26 mouse cellular contexts compared by ENCODE assay signal in the genomic region with DNA sequence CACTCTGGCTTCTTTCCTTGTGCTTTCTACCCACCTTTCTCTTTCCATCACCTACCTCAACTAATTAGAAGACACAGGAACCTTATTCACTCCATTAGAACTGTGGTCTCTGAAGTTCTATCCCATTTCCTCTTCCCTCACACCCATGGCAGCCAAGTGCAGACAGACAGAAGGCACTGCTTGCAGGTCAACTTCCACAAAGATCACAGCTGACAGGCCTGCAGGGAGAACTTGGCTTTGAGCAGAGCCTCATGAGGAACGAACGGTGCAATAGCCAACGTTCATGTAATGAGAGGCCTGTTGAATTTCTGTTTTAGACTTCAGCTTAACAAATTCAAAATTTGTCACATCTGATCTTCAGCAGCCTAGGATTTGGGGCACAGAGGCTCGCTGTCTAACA.
DNase-seq lines count a peak whose midpoint lies in the region; ATAC-seq and TF ChIP-seq lines count a peak whose summit lies in the region.
"Had no signal": no experiment of that assay in that cellular context is flagged by ENCODE, and none has a peak within 500 bp of the region (broad histone marks: within the 10 kb centered on the region; RNA-seq: fewer than 3 reads in every experiment).

No protein-coding gene starts in this region.

- TF ChIP-seq POLR2A in bone marrow macrophage, adult 2 months (IDR thresholded peaks at IDR 0.05; ENCODE audit: borderline replicate concordance, low read depth, low read length), result no peak
- TF ChIP-seq POLR2A in cerebellum, adult 2 months (IDR thresholded peaks at IDR 0.05; ENCODE audit: borderline replicate concordance, insufficient read depth, low read length), result no peak

- no peaks in the 10 kb centered on the region for H3K9me3 ChIP-seq in embryonic facial prominence, embryonic 15.5 days (replicated peaks)
- no peaks in the 10 kb centered on the region for H3K9me3 ChIP-seq in embryonic facial prominence, embryonic 10.5 days
- no peaks in the 10 kb centered on the region for H3K9me3 ChIP-seq in kidney, embryonic 16.5 days (ENCODE audit: low read length)
- H3K9me3 ChIP-seq in forebrain, postnatal 0 days (ENCODE audit: low read length), result no peaks in the 10 kb centered on the region
- H3K9me3 ChIP-seq: embryonic facial prominence, embryonic 13.5 days; heart, embryonic 13.5 days; limb, embryonic 12.5 days; midbrain, embryonic 13.5 days; neural tube, embryonic 13.5 days had no signal

- DNase-seq in embryonic facial prominence, embryonic 10.5 days (ENCODE audit: low spot score), result no peak
- DNase-seq in kidney, postnatal 10 days, result no peak
- DNase-seq in cerebellum, adult 2 months, result no peak
- DNase-seq in forebrain, postnatal 0 days, result no peak
- DNase-seq: adrenal gland, postnatal 25 days; cerebellum, adult 11 months; cerebellum, adult 9-11 months; embryo, embryonic 11 days; heart, postnatal 10 days; lung, adult 18-20 months; lung, postnatal 4 days had no signal

- WGBS in embryonic facial prominence, embryonic 15.5 days, result 74% methylated on average over 4 of the region's 4 CpGs
- 90% methylated on average over 4 of the region's 4 CpGs for WGBS in embryonic facial prominence, embryonic 10.5 days
- 85% methylated on average over 4 of the region's 4 CpGs for WGBS in kidney, embryonic 16.5 days
- 47% methylated on average over 4 of the region's 4 CpGs for WGBS in cerebellum, adult 2 months
- WGBS in forebrain, postnatal 0 days, result 78% methylated on average over 4 of the region's 4 CpGs

- 0 out of 2 replicates have a peak overlapping the region, but pooled peaks have one; percentile 11 for H3K27ac ChIP-seq in embryonic facial prominence, embryonic 15.5 days (replicated peaks)
- no peak overlapping the region for H3K27ac ChIP-seq in embryonic facial prominence, embryonic 10.5 days (replicated peaks)
- H3K27ac ChIP-seq in kidney, embryonic 16.5 days (ENCODE audit: low read length), result peak overlapping the region; percentile 59; the same call in 1 of the 2 replicates
- 0 out of 2 replicates have a peak overlapping the region, but pooled peaks have one; percentile 13 for H3K27ac ChIP-seq in bone marrow macrophage, adult 2 months (ENCODE audit: insufficient read depth, low read depth, low read length)
- no peak overlapping the region for H3K27ac ChIP-seq in cerebellum, adult 2 months (ENCODE audit: insufficient read depth, low read length)
- no peak overlapping the region for H3K27ac ChIP-seq in forebrain, postnatal 0 days (ENCODE audit: low read depth, low read length)
- H3K27ac ChIP-seq: embryonic facial prominence, embryonic 13.5 days; heart, embryonic 13.5 days; hindbrain, embryonic 14.5 days; limb, embryonic 12.5 days; midbrain, embryonic 13.5 days; neural tube, embryonic 13.5 days had no signal

- no peak overlapping the region for H3K4me3 ChIP-seq in embryonic facial prominence, embryonic 15.5 days (replicated peaks)
- H3K4me3 ChIP-seq in embryonic facial prominence, embryonic 10.5 days, result no peak overlapping the region
- no peak overlapping the region for H3K4me3 ChIP-seq in kidney, embryonic 16.5 days (ENCODE audit: low read length)
- H3K4me3 ChIP-seq in bone marrow macrophage, adult 2 months (ENCODE audit: insufficient read depth, low read length), result no peak overlapping the region
- no peak overlapping the region for H3K4me3 ChIP-seq in cerebellum, adult 2 months (replicated peaks; ENCODE audit: insufficient read depth, low read depth, low read length)
- no peak overlapping the region for H3K4me3 ChIP-seq in forebrain, postnatal 0 days (ENCODE audit: low read depth, low read length)
- H3K4me3 ChIP-seq: embryonic facial prominence, embryonic 13.5 days; erythroblast, embryonic 14.5 days; heart, embryonic 13.5 days; limb, embryonic 12.5 days; midbrain, embryonic 13.5 days; neural tube, embryonic 13.5 days had no signal

- no peaks in the 10 kb centered on the region for H3K27me3 ChIP-seq in embryonic facial prominence, embryonic 15.5 days
- H3K27me3 ChIP-seq in embryonic facial prominence, embryonic 10.5 days (replicated peaks; ENCODE audit: low read depth, poor library complexity, severe bottlenecking), result no peaks in the 10 kb centered on the region
- no peaks in the 10 kb centered on the region for H3K27me3 ChIP-seq in kidney, embryonic 16.5 days (ENCODE audit: insufficient read depth, low read length)
- no peaks in the 10 kb centered on the region for H3K27me3 ChIP-seq in cerebellum, adult 2 months (ENCODE audit: control insufficient read depth, insufficient read depth, low read length)
- H3K27me3 ChIP-seq in forebrain, postnatal 0 days (ENCODE audit: insufficient read depth, low read length), result no peaks in the 10 kb centered on the region
- H3K27me3 ChIP-seq: embryonic facial prominence, embryonic 13.5 days; heart, embryonic 13.5 days; midbrain, embryonic 13.5 days; neural tube, embryonic 13.5 days; Patski had no signal

- no peak overlapping the region for H3K4me2 ChIP-seq in embryonic facial prominence, embryonic 15.5 days (replicated peaks)
- no peak overlapping the region for H3K4me2 ChIP-seq in kidney, embryonic 16.5 days (replicated peaks; ENCODE audit: low read depth, low read length)
- no peak overlapping the region for H3K4me2 ChIP-seq in forebrain, postnatal 0 days (ENCODE audit: low read depth)
- H3K4me2 ChIP-seq: embryonic facial prominence, embryonic 13.5 days; heart, embryonic 13.5 days; hindbrain, embryonic 14.5 days; limb, embryonic 12.5 days; midbrain, embryonic 13.5 days; neural tube, embryonic 13.5 days had no signal

- no peaks in the 10 kb centered on the region for H3K4me1 ChIP-seq in embryonic facial prominence, embryonic 15.5 days
- H3K4me1 ChIP-seq in embryonic facial prominence, embryonic 10.5 days, result peaks cover 3% of the 10 kb centered on the region
- H3K4me1 ChIP-seq in kidney, embryonic 16.5 days (ENCODE audit: insufficient read depth, low read length), result peaks cover 27% of the 10 kb centered on the region
- peaks cover 19% of the 10 kb centered on the region for H3K4me1 ChIP-seq in bone marrow macrophage, adult 2 months (ENCODE audit: control insufficient read depth, insufficient read depth, low read length)
- no peaks in the 10 kb centered on the region for H3K4me1 ChIP-seq in cerebellum, adult 2 months (ENCODE audit: control insufficient read depth, insufficient read depth, low read length)
- no peaks in the 10 kb centered on the region for H3K4me1 ChIP-seq in forebrain, postnatal 0 days (ENCODE audit: insufficient read depth)
- H3K4me1 ChIP-seq: midbrain, embryonic 13.5 days; neural tube, embryonic 13.5 days had no signal

- no peak for ATAC-seq in embryonic facial prominence, embryonic 15.5 days (ENCODE audit: insufficient number of reproducible peaks, low FRiP score, low TSS enrichment, low read depth)
- ATAC-seq in kidney, embryonic 16.5 days (ENCODE audit: low FRiP score, low TSS enrichment), result no peak
- peak; percentile 26; the same call in 1 of the 2 replicates for ATAC-seq in megakaryocyte, adult 5-6 weeks (ENCODE audit: poor library complexity, severe bottlenecking)
- no peak for ATAC-seq in forebrain, postnatal 0 days
- ATAC-seq: forebrain, embryonic 16.5 days; intestine, postnatal 0 days; lung, postnatal 0 days; midbrain, embryonic 13.5 days had no signal

- no peak overlapping the region for H3K9ac ChIP-seq in embryonic facial prominence, embryonic 15.5 days
- H3K9ac ChIP-seq in kidney, embryonic 16.5 days (replicated peaks; ENCODE audit: low read length), result no peak overlapping the region
- H3K9ac ChIP-seq in forebrain, postnatal 0 days, result no peak overlapping the region
- H3K9ac ChIP-seq: embryonic facial prominence, embryonic 13.5 days; heart, embryonic 13.5 days; hindbrain, embryonic 14.5 days; limb, embryonic 12.5 days; midbrain, embryonic 13.5 days; neural tube, embryonic 13.5 days had no signal

- TF ChIP-seq CTCF in bone marrow macrophage, adult 2 months (IDR thresholded peaks at IDR 0.05; ENCODE audit: low read depth, low read length), result no peak
- no peak for TF ChIP-seq CTCF in cerebellum, adult 2 months (IDR thresholded peaks at IDR 0.05; ENCODE audit: borderline replicate concordance, insufficient read depth, low read depth, low read length)
- TF ChIP-seq CTCF in forebrain, postnatal 0 days (IDR thresholded peaks at IDR 0.05; ENCODE audit: low read depth), result no peak

- H3K36me3 ChIP-seq in embryonic facial prominence, embryonic 15.5 days, result no peaks in the 10 kb centered on the region
- H3K36me3 ChIP-seq in embryonic facial prominence, embryonic 10.5 days (replicated peaks), result no peaks in the 10 kb centered on the region
- no peaks in the 10 kb centered on the region for H3K36me3 ChIP-seq in kidney, embryonic 16.5 days (ENCODE audit: insufficient read depth, low read length)
- no peaks in the 10 kb centered on the region for H3K36me3 ChIP-seq in forebrain, postnatal 0 days (ENCODE audit: insufficient read depth)
- H3K36me3 ChIP-seq: embryonic facial prominence, embryonic 13.5 days; heart, embryonic 13.5 days; limb, embryonic 12.5 days; midbrain, embryonic 13.5 days; neural tube, embryonic 13.5 days had no signal

Comparison
In these comparisons a context has a peak if more than half of its experiments do, and no peak if none do; other contexts are left out.
1. H3K27ac ChIP-seq: peak in embryonic facial prominence, embryonic 15.5 days (single experiment), kidney, embryonic 16.5 days (single experiment) and bone marrow macrophage, adult 2 months (single experiment); none in embryonic facial prominence, embryonic 10.5 days (single experiment), cerebellum, adult 2 months (single experiment) and forebrain, postnatal 0 days (single experiment).